Mouse (Mus musculus): Measurements from ENCODE around the gene Prph2. TPM values are rescaled to one million over a fixed set of nuclear protein-coding genes. Genes with fewer than 3 reads are reported as not detected.

Prph2 gene
- polyA plus RNA-seq, 1 experiment, result 0.01 TPM

GRCm38 (mm10) chr17:46872806-46873205 is 37.5 kb upstream of the Prph2 start:
- no peaks in the 10 kb centered on the region for H3K36me3 ChIP-seq (ENCODE audit: control insufficient read depth, insufficient read depth)
- no peak overlapping the region for H3K4me3 ChIP-seq (ENCODE audit: insufficient read depth, poor library complexity, severe bottlenecking)
- peaks cover 44% of the 10 kb centered on the region for H3K79me2 ChIP-seq (ENCODE audit: control insufficient read depth, insufficient read depth)
- H3ac ChIP-seq (ENCODE audit: control insufficient read depth, insufficient read length, low read depth), result no peak overlapping the region
- no peaks in the 10 kb centered on the region for H3K27me3 ChIP-seq (ENCODE audit: control insufficient read depth, insufficient read depth, insufficient read length)
- TF ChIP-seq MYOG (IDR thresholded peaks at IDR 0.05; ENCODE audit: control insufficient read depth, extremely low read depth, insufficient read length), result no peak
- no peak for TF ChIP-seq FOSL1 (IDR thresholded peaks at IDR 0.05; ENCODE audit: insufficient read depth, low read length, poor library complexity, severe bottlenecking)
- no peak for TF ChIP-seq MYOD1 (IDR thresholded peaks at IDR 0.05; ENCODE audit: control insufficient read depth, insufficient read length, low read depth)
- no peak for TF ChIP-seq MAX (IDR thresholded peaks at IDR 0.05)
- TF ChIP-seq CTCF (IDR thresholded peaks at IDR 0.05; ENCODE audit: control insufficient read depth, insufficient read depth, insufficient read length), result no peak
- no peak for TF ChIP-seq CEBPB (IDR thresholded peaks at IDR 0.05; ENCODE audit: low read depth)
- TF ChIP-seq USF1 (IDR thresholded peaks at IDR 0.05; ENCODE audit: low read depth), result no peak
- H3K79me3 ChIP-seq (ENCODE audit: low read depth), result peaks cover 6% of the 10 kb centered on the region

GRCm38 (mm10) chr17:46874133-46874532 is 36.1 kb upstream of the Prph2 start:
- Histone ChIP-seq H3K79me3 (ENCODE audit: low read depth) (peaks cover 8% of the 10 kb centered on the region), H3K4me3 (ENCODE audit: insufficient read depth, poor library complexity, severe bottlenecking) (no peak overlapping the region), H3ac (ENCODE audit: control insufficient read depth, insufficient read length, low read depth) (peak overlapping the region; percentile 3), H3K27me3 (ENCODE audit: control insufficient read depth, insufficient read depth, insufficient read length) (no peaks in the 10 kb centered on the region), H3K79me2 (ENCODE audit: control insufficient read depth, insufficient read depth) (peaks cover 46% of the 10 kb centered on the region), H3K36me3 (ENCODE audit: control insufficient read depth, insufficient read depth) (no peaks in the 10 kb centered on the region)
- TF ChIP-seq MYOG (IDR thresholded peaks at IDR 0.05; ENCODE audit: control insufficient read depth, extremely low read depth, insufficient read length) (no peak), MAX (IDR thresholded peaks at IDR 0.05) (peak; percentile 62), CEBPB (IDR thresholded peaks at IDR 0.05; ENCODE audit: low read depth) (no peak), CTCF (IDR thresholded peaks at IDR 0.05; ENCODE audit: control insufficient read depth, insufficient read depth, insufficient read length) (no peak), FOSL1 (IDR thresholded peaks at IDR 0.05; ENCODE audit: insufficient read depth, low read length, poor library complexity, severe bottlenecking) (peak; percentile 90), USF1 (IDR thresholded peaks at IDR 0.05; ENCODE audit: low read depth) (no peak), MYOD1 (IDR thresholded peaks at IDR 0.05; ENCODE audit: control insufficient read depth, insufficient read length, low read depth) (peak; percentile 61)

DNA sequence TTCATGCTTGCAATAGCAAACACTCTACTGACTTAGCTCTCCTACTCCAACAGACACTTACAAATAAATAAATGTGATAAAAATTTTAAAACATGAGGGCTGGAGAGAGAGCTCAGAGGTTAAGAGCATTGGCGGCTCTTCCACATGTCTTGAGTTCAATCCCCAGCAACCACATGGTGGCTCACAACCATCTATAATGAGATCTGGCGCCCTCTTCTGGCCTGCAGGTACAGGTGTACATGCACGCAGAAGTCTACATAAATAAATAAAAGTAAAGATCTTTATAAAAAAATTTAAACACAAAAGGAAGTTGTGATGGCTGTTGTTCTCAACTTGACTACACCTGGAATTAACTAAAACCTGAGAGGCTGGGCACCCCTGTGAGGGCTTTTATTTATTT is 34.6 kb upstream of the Prph2 start:
- TF ChIP-seq MYOG (IDR thresholded peaks at IDR 0.05; ENCODE audit: control insufficient read depth, extremely low read depth, insufficient read length) (no peak), MAX (IDR thresholded peaks at IDR 0.05) (peak; percentile 11)
- Histone ChIP-seq H3K79me2 (ENCODE audit: control insufficient read depth, insufficient read depth) (peaks cover 51% of the 10 kb centered on the region), H3ac (ENCODE audit: control insufficient read depth, insufficient read length, low read depth) (no peak overlapping the region), H3K36me3 (ENCODE audit: control insufficient read depth, insufficient read depth) (no peaks in the 10 kb centered on the region), H3K27me3 (ENCODE audit: control insufficient read depth, insufficient read depth, insufficient read length) (no peaks in the 10 kb centered on the region), H3K4me3 (ENCODE audit: insufficient read depth, poor library complexity, severe bottlenecking) (no peak overlapping the region), H3K79me3 (ENCODE audit: low read depth) (peaks cover 7% of the 10 kb centered on the region)

GRCm38 (mm10) chr17:46876371-46876950 is 33.8 kb upstream of the Prph2 start:
- peaks cover 7% of the 10 kb centered on the region for H3K79me3 ChIP-seq (ENCODE audit: low read depth)
- H3K27me3 ChIP-seq (ENCODE audit: control insufficient read depth, insufficient read depth, insufficient read length), result no peaks in the 10 kb centered on the region
- no peak overlapping the region for H3K4me3 ChIP-seq (ENCODE audit: insufficient read depth, poor library complexity, severe bottlenecking)
- no peak overlapping the region for H3ac ChIP-seq (ENCODE audit: control insufficient read depth, insufficient read length, low read depth)
- H3K79me2 ChIP-seq (ENCODE audit: control insufficient read depth, insufficient read depth), result peaks cover 51% of the 10 kb centered on the region
- peak; percentile 53 for TF ChIP-seq FOSL1 (IDR thresholded peaks at IDR 0.05; ENCODE audit: insufficient read depth, low read length, poor library complexity, severe bottlenecking)
- no peak for TF ChIP-seq MAX (IDR thresholded peaks at IDR 0.05)
- no peaks in the 10 kb centered on the region for H3K36me3 ChIP-seq (ENCODE audit: control insufficient read depth, insufficient read depth)

DNA sequence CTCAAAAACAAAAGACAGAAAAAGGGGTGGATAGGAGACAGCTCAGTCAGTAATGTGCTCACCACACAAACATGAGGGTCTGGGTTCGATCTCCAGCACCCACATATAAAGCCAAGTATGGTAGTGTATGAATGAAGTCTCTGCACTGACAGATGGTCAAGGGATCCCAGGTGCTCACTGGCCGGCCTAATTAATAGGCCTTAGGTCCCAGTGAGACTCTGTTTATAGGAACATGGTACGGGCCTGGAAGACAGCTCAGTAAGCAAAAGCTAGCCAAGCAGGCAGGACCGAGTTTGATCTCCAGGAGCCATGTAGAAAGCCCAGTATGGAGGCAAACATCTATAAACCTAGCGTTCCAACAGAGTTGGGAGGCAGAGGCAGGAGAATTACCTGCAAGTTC is 33.2 kb upstream of the Prph2 start:
- H3K36me3 ChIP-seq (ENCODE audit: control insufficient read depth, insufficient read depth), result no peaks in the 10 kb centered on the region
- no peaks in the 10 kb centered on the region for H3K27me3 ChIP-seq (ENCODE audit: control insufficient read depth, insufficient read depth, insufficient read length)
- H3ac ChIP-seq (ENCODE audit: control insufficient read depth, insufficient read length, low read depth), result no peak overlapping the region
- no peak for TF ChIP-seq MYOD1 (IDR thresholded peaks at IDR 0.05; ENCODE audit: control insufficient read depth, insufficient read length, low read depth)
- TF ChIP-seq USF1 (IDR thresholded peaks at IDR 0.05; ENCODE audit: low read depth), result no peak
- no peak for TF ChIP-seq MAX (IDR thresholded peaks at IDR 0.05)
- TF ChIP-seq CTCF (IDR thresholded peaks at IDR 0.05; ENCODE audit: control insufficient read depth, insufficient read depth, insufficient read length), result no peak
- TF ChIP-seq FOSL1 (IDR thresholded peaks at IDR 0.05; ENCODE audit: insufficient read depth, low read length, poor library complexity, severe bottlenecking), result no peak
- no peak for TF ChIP-seq CEBPB (IDR thresholded peaks at IDR 0.05; ENCODE audit: low read depth)
- TF ChIP-seq MYOG (IDR thresholded peaks at IDR 0.05; ENCODE audit: control insufficient read depth, extremely low read depth, insufficient read length), result no peak
- peaks cover 48% of the 10 kb centered on the region for H3K79me2 ChIP-seq (ENCODE audit: control insufficient read depth, insufficient read depth)
- no peak overlapping the region for H3K4me3 ChIP-seq (ENCODE audit: insufficient read depth, poor library complexity, severe bottlenecking)
- peaks cover 7% of the 10 kb centered on the region for H3K79me3 ChIP-seq (ENCODE audit: low read depth)

DNA sequence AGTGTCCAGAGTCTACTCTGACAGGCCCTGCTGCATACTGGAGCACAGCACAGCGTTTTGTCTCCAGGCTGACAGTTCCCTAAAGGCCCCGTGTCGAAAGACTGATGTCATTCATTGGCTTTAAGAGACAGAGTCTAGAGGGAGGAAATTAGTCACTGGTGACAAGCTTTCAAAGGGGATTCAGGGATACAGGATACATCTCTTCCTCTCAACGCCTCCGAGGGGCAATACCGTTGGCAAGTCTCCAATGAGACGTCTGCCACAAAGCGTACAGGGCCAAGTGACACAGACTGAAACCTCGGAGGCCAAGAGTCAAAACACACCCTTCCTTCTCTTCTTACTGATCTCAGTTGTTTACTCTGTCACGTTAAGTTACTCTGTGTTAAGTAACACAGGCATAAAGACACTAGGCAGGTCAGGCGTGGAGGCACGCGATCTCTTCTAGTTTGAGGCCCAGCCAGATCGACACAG is 30.4 kb upstream of the Prph2 start:
- no peak overlapping the region for H3ac ChIP-seq (ENCODE audit: control insufficient read depth, insufficient read length, low read depth)
- H3K79me3 ChIP-seq (ENCODE audit: low read depth), result peaks cover 7% of the 10 kb centered on the region
- no peaks in the 10 kb centered on the region for H3K36me3 ChIP-seq (ENCODE audit: control insufficient read depth, insufficient read depth)
- no peak overlapping the region for H3K4me3 ChIP-seq (ENCODE audit: insufficient read depth, poor library complexity, severe bottlenecking)
- no peak for TF ChIP-seq CEBPB (IDR thresholded peaks at IDR 0.05; ENCODE audit: low read depth)
- TF ChIP-seq MYOG (IDR thresholded peaks at IDR 0.05; ENCODE audit: control insufficient read depth, extremely low read depth, insufficient read length), result no peak
- no peak for TF ChIP-seq FOSL1 (IDR thresholded peaks at IDR 0.05; ENCODE audit: insufficient read depth, low read length, poor library complexity, severe bottlenecking)
- no peak for TF ChIP-seq MYOD1 (IDR thresholded peaks at IDR 0.05; ENCODE audit: control insufficient read depth, insufficient read length, low read depth)
- no peak for TF ChIP-seq USF1 (IDR thresholded peaks at IDR 0.05; ENCODE audit: low read depth)
- TF ChIP-seq CTCF (IDR thresholded peaks at IDR 0.05; ENCODE audit: control insufficient read depth, insufficient read depth, insufficient read length), result no peak
- TF ChIP-seq MAX (IDR thresholded peaks at IDR 0.05), result peak; percentile 22
- no peaks in the 10 kb centered on the region for H3K27me3 ChIP-seq (ENCODE audit: control insufficient read depth, insufficient read depth, insufficient read length)
- peaks cover 28% of the 10 kb centered on the region for H3K79me2 ChIP-seq (ENCODE audit: control insufficient read depth, insufficient read depth)
